Mouse (Mus musculus): Measurements from ENCODE around the gene Crybg1.

Gene Crybg1

GRCm38 (mm10) chr10:44110460-44110859, 38.2 kb downstream of the Crybg1 start:
- in situ Hi-C loops (cut with MboI; ENCODE audit: unreplicated experiment in 2 of 2): no loop called here

GRCm38 (mm10) chr10:44094794-44095193, 53.9 kb downstream of the Crybg1 start:
- in situ Hi-C loops (cut with MboI; ENCODE audit: unreplicated experiment in 2 of 2): no loop called here

GRCm38 (mm10) chr10:44091757-44092156, 56.9 kb downstream of the Crybg1 start:
- in situ Hi-C loops (cut with MboI; ENCODE audit: unreplicated experiment in 2 of 2): no loop called here

- in situ Hi-C loops (cut with MboI; ENCODE audit: unreplicated experiment in 2 of 2): no loop called here
Measured at GRCm38 (mm10) chr10:44080351-44080750, 68.3 kb downstream of the Crybg1 start.

- in situ Hi-C loops (cut with MboI; ENCODE audit: unreplicated experiment in 2 of 2): loop anchor here in 1 of 2 experiments (10.0 kb wide), 3 partner anchors 254 to 1124 kb away; no protein-coding TSS in a partner anchor
Measured at GRCm38 (mm10) chr10:44078799-44079521, 69.7 kb downstream of the Crybg1 start.

- in situ Hi-C loops (cut with MboI; ENCODE audit: unreplicated experiment in 2 of 2): loop anchor here (5.0 to 10.0 kb wide), 5 partner anchors 246 to 1116 kb away; no protein-coding TSS in a partner anchor
Measured at GRCm38 (mm10) chr10:44071095-44071494, 77.6 kb downstream of the Crybg1 start.

- in situ Hi-C loops (cut with MboI; ENCODE audit: unreplicated experiment in 2 of 2): loop anchor here (5.0 kb wide), 2 partner anchors 112 to 587 kb away; no protein-coding TSS in a partner anchor
Measured at GRCm38 (mm10) chr10:44069131-44069530, 79.5 kb downstream of the Crybg1 start.

- in situ Hi-C loops (cut with MboI; ENCODE audit: unreplicated experiment in 2 of 2): loop anchor here (5.0 kb wide), 2 partner anchors 109 to 584 kb away; no protein-coding TSS in a partner anchor
Measured at GRCm38 (mm10) chr10:44065848-44066360, 82.7 kb downstream of the Crybg1 start.

- in situ Hi-C loops (cut with MboI; ENCODE audit: unreplicated experiment in 2 of 2): no loop called here
Measured at GRCm38 (mm10) chr10:44062981-44063380, 85.7 kb downstream of the Crybg1 start.

- in situ Hi-C loops (cut with MboI; ENCODE audit: unreplicated experiment in 2 of 2): no loop called here
Measured at GRCm38 (mm10) chr10:44050913-44051312, 97.7 kb downstream of the Crybg1 start.

GRCm38 (mm10) chr10:44044727-44045126, 103.9 kb downstream of the Crybg1 start:
- in situ Hi-C loops (cut with MboI; ENCODE audit: unreplicated experiment in 2 of 2): no loop called here

GRCm38 (mm10) chr10:44043630-44044029, 105.0 kb downstream of the Crybg1 start:
- in situ Hi-C loops (cut with MboI; ENCODE audit: unreplicated experiment in 2 of 2): no loop called here

- in situ Hi-C loops (cut with MboI; ENCODE audit: unreplicated experiment in 2 of 2): no loop called here
Measured at GRCm38 (mm10) chr10:44039185-44039584, 109.5 kb downstream of the Crybg1 start.

GRCm38 (mm10) chr10:44037918-44038544, 110.6 kb downstream of the Crybg1 start:
- in situ Hi-C loops (cut with MboI; ENCODE audit: unreplicated experiment in 2 of 2): no loop called here

- in situ Hi-C loops (cut with MboI; ENCODE audit: unreplicated experiment in 2 of 2): no loop called here
Measured at GRCm38 (mm10) chr10:44029566-44029965, 119.1 kb downstream of the Crybg1 start.

GRCm38 (mm10) chr10:44027226-44027625, 121.4 kb downstream of the Crybg1 start:
- in situ Hi-C loops (cut with MboI; ENCODE audit: unreplicated experiment in 2 of 2): no loop called here

GRCm38 (mm10) chr10:44026105-44026504, 122.5 kb downstream of the Crybg1 start:
- in situ Hi-C loops (cut with MboI; ENCODE audit: unreplicated experiment in 2 of 2): no loop called here

GRCm38 (mm10) chr10:44024705-44025104, 123.9 kb downstream of the Crybg1 start:
- in situ Hi-C loops (cut with MboI; ENCODE audit: unreplicated experiment in 2 of 2): no loop called here

GRCm38 (mm10) chr10:44020141-44020540, 128.5 kb downstream of the Crybg1 start:
- in situ Hi-C loops (cut with MboI; ENCODE audit: unreplicated experiment in 2 of 2): no loop called here

- in situ Hi-C loops (cut with MboI; ENCODE audit: unreplicated experiment in 2 of 2): no loop called here
Measured at GRCm38 (mm10) chr10:44018562-44018961, 130.1 kb downstream of the Crybg1 start.

GRCm38 (mm10) chr10:44015631-44016030, 133.0 kb downstream of the Crybg1 start:
- in situ Hi-C loops (cut with MboI; ENCODE audit: unreplicated experiment in 2 of 2): no loop called here

GRCm38 (mm10) chr10:44013885-44014284, 134.8 kb downstream of the Crybg1 start:
- in situ Hi-C loops (cut with MboI; ENCODE audit: unreplicated experiment in 2 of 2): no loop called here
